Mouse (Mus musculus) CH12.LX (cell line): ENCODE measurements around the gene Sirt4. TPM values are rescaled to one million over a fixed set of nuclear protein-coding genes. Genes with fewer than 3 reads are reported as not detected.

ENCODE experiments used
- DNase-seq: peaks from one replicate; pipeline ENCODE4 v3.0.0-alpha.2; 2013; ENCODE audit errors: extremely low read depth
- H3K27ac ChIP-seq: 2 replicates; pipeline ENCODE4 v1.5.1; 2012; ENCODE audit warnings: low read depth, mild to moderate bottlenecking, control low read depth, moderate library complexity; ENCODE audit not compliant: insufficient read depth
- H3K27me3 ChIP-seq: replicated peaks from 2 replicates; pipeline ENCODE3; 2012; ENCODE audit warnings: inconsistent platforms
- H3K36me3 ChIP-seq, 2 experiments: replicated peaks in 1 of 2; 2 replicates each; pipeline versions ENCODE3 to v1.6.1; 2012; ENCODE audit warnings: inconsistent platforms in 1 of 2, low read length in 1 of 2, mild to moderate bottlenecking in 1 of 2, mixed read lengths in 1 of 2, moderate library complexity in 1 of 2; ENCODE audit not compliant: control insufficient read depth in 1 of 2, insufficient read depth in 1 of 2
- H3K4me1 ChIP-seq, 2 experiments: 2 replicates each; pipeline ENCODE4 v1.6.1; 2012; ENCODE audit warnings: inconsistent platforms in 1 of 2, moderate library complexity in 1 of 2; ENCODE audit not compliant: insufficient read depth in 2 of 2, control insufficient read depth in 1 of 2
- H3K4me2 ChIP-seq: 2 replicates; pipeline ENCODE4 v1.6.1; 2012; ENCODE audit warnings: low read depth, mild to moderate bottlenecking, control low read depth; ENCODE audit not compliant: poor library complexity, insufficient read depth, severe bottlenecking
- H3K4me3 ChIP-seq, 3 experiments: fragments of 150-350 bp in 1 of 3; sonication (generic) in 1 of 3; replicated peaks in 1 of 3; 2 replicates each; pipeline versions ENCODE3 to v1.5.1; 2011 to 2012; ENCODE audit warnings: low read depth in 2 of 3, low read length in 2 of 3, mild to moderate bottlenecking in 2 of 3, moderate library complexity in 2 of 3, control low read depth in 1 of 3, improper control_type of control experiment in 1 of 3, inconsistent platforms in 1 of 3, mixed read lengths in 1 of 3; ENCODE audit not compliant: poor library complexity in 1 of 3
- H3K79me2 ChIP-seq: replicated peaks from 2 replicates; pipeline ENCODE4 v1.6.1; 2012; ENCODE audit warnings: mild to moderate bottlenecking, moderate library complexity; ENCODE audit not compliant: control insufficient read depth, poor library complexity, insufficient read depth, severe bottlenecking; ENCODE audit errors: extremely low read depth
- H3K9ac ChIP-seq: 2 replicates; pipeline ENCODE4 v1.6.1; 2012; ENCODE audit warnings: low read depth, mild to moderate bottlenecking, control low read depth, moderate library complexity; ENCODE audit not compliant: insufficient read depth
- H3K9me3 ChIP-seq: replicated peaks from 2 replicates; pipeline ENCODE3; 2012; ENCODE audit warnings: low read length, inconsistent platforms, mixed read lengths
- CTCF ChIP-seq, 2 experiments: IDR thresholded peaks in 1 of 2; conservative IDR thresholded peaks in 1 of 2; 2 replicates each; pipeline ENCODE4 v1.5.1; 2011 to 2012; ENCODE audit warnings: low read depth in 2 of 2, low read length in 2 of 2, improper control_type of control experiment in 1 of 2, inconsistent platforms in 1 of 2, mild to moderate bottlenecking in 1 of 2, moderate library complexity in 1 of 2
- MAX ChIP-seq: IDR thresholded peaks from 2 replicates; pipeline ENCODE4 v1.6.1; 2011; ENCODE audit warnings: low read length, improper control_type of control experiment
- MXI1 ChIP-seq: IDR thresholded peaks from 2 replicates; pipeline ENCODE4 v1.6.1; 2011; ENCODE audit warnings: mild to moderate bottlenecking, low read depth, low read length, improper control_type of control experiment
- MYC ChIP-seq: IDR thresholded peaks from 2 replicates; pipeline ENCODE4 v1.6.1; 2011; ENCODE audit warnings: low read depth, mild to moderate bottlenecking, improper control_type of control experiment, low read length
- RAD21 ChIP-seq: IDR thresholded peaks from 2 replicates; pipeline ENCODE4 v1.6.1; 2011; ENCODE audit warnings: low read depth, mild to moderate bottlenecking, low read length, improper control_type of control experiment, moderate library complexity
- SMC3 ChIP-seq: IDR thresholded peaks from 2 replicates; pipeline ENCODE4 v1.6.1; 2011; ENCODE audit warnings: low read depth, low read length, improper control_type of control experiment
- ZC3H11A ChIP-seq: IDR thresholded peaks from 2 replicates; pipeline ENCODE4 v1.6.1; 2012; ENCODE audit warnings: low read depth, mild to moderate bottlenecking, inconsistent platforms, low read length, improper control_type of control experiment
- ZNF384 ChIP-seq: IDR thresholded peaks from 2 replicates; pipeline ENCODE4 v1.6.1; 2012; ENCODE audit warnings: low read depth, low read length, improper control_type of control experiment, inconsistent platforms
- dilution Hi-C: fragments of 300-500 bp; cut with MboI; formaldehyde crosslinking; loops from 2 replicates; pipeline ENCODE4 v1.14.3; 2020; ENCODE audit warnings: low sequenced_read_pairs; ENCODE audit not compliant: extremely low pct_unique_long_range_greater_than_20kb, extremely low pct_ligation_motif_present
- in situ Hi-C: fragments of 300-500 bp; cut with MboI; formaldehyde crosslinking; loops from 3 replicates; pipeline ENCODE4 v1.14.3; 2019; ENCODE audit warnings: low sequenced_read_pairs, low pct_ligation_motif_present, low pct_unique_long_range_greater_than_20kb, mixed read lengths
- polyA plus RNA-seq: library from polyadenylated mRNA; unstranded; fragments of >175 nt; gene quantifications from 2 replicates; pipeline ENCODE4 v1.2.1, GENCODE M21; 2012; ENCODE audit warnings: low read depth; ENCODE audit not compliant: insufficient read length
- total RNA-seq, 2 experiments: library from RNA; depleted of rRNA; stranded (reverse); fragments of 300-350 nt in 1 of 2; fragments of >200 nt in 1 of 2; gene quantifications; 2 replicates each; pipeline ENCODE4 v1.2.3; 2012 to 2014

Sirt4 gene
- total and polyA plus RNA-seq, 3 experiments, result 10.0 to 18.0 (median 13.3) TPM

GRCm38 (mm10) chr5:115441205-115441849 lies 43.2 kb downstream of the Sirt4 start:
- H3K27me3 ChIP-seq, result no peaks in the 10 kb centered on the region
- DNase-seq, result peak; percentile 81
- dilution Hi-C loops (no loop called here), in situ Hi-C loops (loop anchor here (5.0 kb wide), 1 partner anchor 94 kb away; the partner anchor contains the start of gene Cox6a1)
- peaks cover 0 to 42% of the 10 kb centered on the region in 2 experiments for H3K36me3 ChIP-seq
- H3K9ac ChIP-seq, result no peak overlapping the region
- H3K4me3 ChIP-seq, result no peak overlapping the region
- H3K9me3 ChIP-seq, result no peaks in the 10 kb centered on the region
- H3K4me1 ChIP-seq, result peaks cover 0 to 16% of the 10 kb centered on the region in 2 experiments; a peak in 2 of 4 replicates
- no peak overlapping the region for H3K27ac ChIP-seq
- H3K4me2 ChIP-seq, result no peak overlapping the region; the same call in 1 of the 2 replicates
- no peaks in the 10 kb centered on the region for H3K79me2 ChIP-seq
- TF ChIP-seq RAD21 (peak; percentile 85), MAX (no peak), ZC3H11A (0 out of 2 replicates have a peak, but pooled peaks have one; percentile 19), CTCF (conservative IDR thresholded peaks at IDR 0.05 in 1 of 2, IDR thresholded peaks at IDR 0.05 in 1 of 2; ENCODE audit: low read depth in 2 of 2, low read length in 2 of 2) (peak; percentile 91 to 92), SMC3 (peak; percentile 81)

- Histone ChIP-seq H3K27ac (no peak overlapping the region), H3K9me3 (no peaks in the 10 kb centered on the region), H3K4me2 (no peak overlapping the region), H3K36me3 (peaks cover 0 to 19% of the 10 kb centered on the region in 2 experiments), H3K27me3 (no peaks in the 10 kb centered on the region), H3K9ac (no peak overlapping the region), H3K4me3 (no peak overlapping the region), H3K79me2 (no peaks in the 10 kb centered on the region), H3K4me1 (peaks cover 7 to 43% of the 10 kb centered on the region in 2 experiments)
- DNase-seq, result no peak
- dilution Hi-C loops (no loop called here), in situ Hi-C loops (no loop called here)
- TF ChIP-seq ZC3H11A, result no peak
Measured at GRCm38 (mm10) chr5:115438667-115439066, 45.9 kb downstream of the Sirt4 start.

GRCm38 (mm10) chr5:115437945-115438315 lies 46.6 kb downstream of the Sirt4 start:
- Histone ChIP-seq H3K36me3 (peaks cover 0 to 14% of the 10 kb centered on the region in 2 experiments), H3K4me1 (peaks cover 7 to 49% of the 10 kb centered on the region in 2 experiments), H3K4me2 (no peak overlapping the region), H3K27me3 (no peaks in the 10 kb centered on the region), H3K79me2 (no peaks in the 10 kb centered on the region), H3K9me3 (no peaks in the 10 kb centered on the region), H3K4me3 (no peak overlapping the region), H3K9ac (no peak overlapping the region), H3K27ac (no peak overlapping the region)
- no peak for DNase-seq
- dilution Hi-C loops (no loop called here), in situ Hi-C loops (no loop called here)
- no peak for TF ChIP-seq ZNF384
- TF ChIP-seq MXI1, result no peak
- no peak for TF ChIP-seq MYC
